Mouse (Mus musculus): ENCODE data around the gene Gm20547.

GRCm38 (mm10) chr17:34837464-34838324, 44.1 kb downstream of the Gm20547 start:
- no peak for TF ChIP-seq POLR2A (IDR thresholded peaks at IDR 0.05; ENCODE audit: insufficient read length, low read depth)
- no peak for TF ChIP-seq CEBPB (IDR thresholded peaks at IDR 0.05; ENCODE audit: insufficient read depth, poor library complexity, severe bottlenecking)
- TF ChIP-seq MYOG (IDR thresholded peaks at IDR 0.05; ENCODE audit: control insufficient read depth in 1 of 3, insufficient read depth in 1 of 3, insufficient read length in 2 of 3, low read depth in 2 of 3) = no peak
